Comparison of ENCODE assay signal across 8 mouse cellular contexts in genomic region chr8:54486555-54487273, GRCm38 (mm10). TPM values are rescaled to one million over a fixed set of nuclear protein-coding genes. Genes with fewer than 3 reads are reported as not detected.
A peak's percentile ranks its signal among the peaks of the same experiment; 100 is the strongest.
DNase-seq lines count a peak whose midpoint lies in the region; ATAC-seq and TF ChIP-seq lines count a peak whose summit lies in the region.

No protein-coding gene starts in this region.

- H3K4me1 ChIP-seq in heart, embryonic 12.5 days (replicated peaks): 0 out of 2 replicates have a peak, but pooled peaks cover 3% of the 10 kb centered on the region
- 0 out of 2 replicates have a peak, but pooled peaks cover 8% of the 10 kb centered on the region for H3K4me1 ChIP-seq in limb, embryonic 12.5 days (replicated peaks)

- 36% methylated on average over 19 of the region's 19 CpGs for WGBS in heart, embryonic 12.5 days
- 27% methylated on average over 19 of the region's 19 CpGs for WGBS in limb, embryonic 12.5 days

- no peaks in the 10 kb centered on the region for H3K27me3 ChIP-seq in heart, embryonic 12.5 days (replicated peaks)
- H3K27me3 ChIP-seq in limb, embryonic 12.5 days: no peaks in the 10 kb centered on the region; the same call in 1 of the 2 replicates

- no peak for TF ChIP-seq CTCF in left cerebral cortex, adult 2 months (IDR thresholded peaks at IDR 0.05)

- no peak overlapping the region for H3K9ac ChIP-seq in heart, embryonic 12.5 days
- 0 out of 2 replicates have a peak overlapping the region, but pooled peaks have one; percentile 34 for H3K9ac ChIP-seq in limb, embryonic 12.5 days (replicated peaks)

- H3K4me3 ChIP-seq in left cerebral cortex, adult 2 months: peak overlapping the region; percentile 32
- H3K4me3 ChIP-seq in heart, embryonic 12.5 days: peak overlapping the region; percentile 16
- H3K4me3 ChIP-seq in limb, embryonic 12.5 days (replicated peaks): peak overlapping the region; percentile 26

- intact Hi-C loops in left cerebral cortex, adult 2 months (cut with DNase I): loop anchor here (5.0 kb wide), 1 partner anchor 299 kb away; no protein-coding TSS in a partner anchor

- H3K9me3 ChIP-seq in heart, embryonic 12.5 days (replicated peaks): no peaks in the 10 kb centered on the region
- no peaks in the 10 kb centered on the region for H3K9me3 ChIP-seq in limb, embryonic 12.5 days

- no peak for DNase-seq in left cerebral cortex, adult 2 months (ENCODE audit: extremely low spot score in 1 of 2, low spot score in 2 of 2)
- DNase-seq in left cerebral cortex, adult 8-10 months (ENCODE audit: low spot score in 2 of 2): no peak
- peak; percentile 6 for DNase-seq in skeletal muscle tissue, adult 2 months (ENCODE audit: low read depth, low spot score)
- no peak for DNase-seq in thymus, postnatal 14 days
- no peak for DNase-seq in cerebellum, adult 18-20 months

- ATAC-seq in heart, embryonic 12.5 days (ENCODE audit: insufficient number of reproducible peaks, low FRiP score): no peak
- ATAC-seq in limb, embryonic 12.5 days (ENCODE audit: insufficient number of reproducible peaks, insufficient read depth, low FRiP score, low TSS enrichment, low read depth): no peak
- ATAC-seq in CD4-positive, CD25-positive, alpha-beta regulatory T cell, adult 4 months: no peak

- peak overlapping the region; percentile 61 for H3K4me2 ChIP-seq in heart, embryonic 12.5 days
- peak overlapping the region; percentile 49 for H3K4me2 ChIP-seq in limb, embryonic 12.5 days

- H3K27ac ChIP-seq in left cerebral cortex, adult 2 months: peak overlapping the region; percentile 29; the same call in 1 of the 2 replicates
- peak overlapping the region; percentile 43; the same call in 1 of the 2 replicates for H3K27ac ChIP-seq in heart, embryonic 12.5 days (ENCODE audit: poor library complexity, severe bottlenecking)
- H3K27ac ChIP-seq in limb, embryonic 12.5 days: peak overlapping the region; percentile 35; the same call in 1 of the 2 replicates

- no peaks in the 10 kb centered on the region for H3K36me3 ChIP-seq in heart, embryonic 12.5 days
- no peaks in the 10 kb centered on the region for H3K36me3 ChIP-seq in limb, embryonic 12.5 days

RNA-seq across cellular contexts. Expression of gene Asb5, which starts 42.7 kb away (rescaled TPM):
- 1 to 10 TPM; 1.9 to 2.0 TPM for total RNA-seq in left cerebral cortex, adult 2 months (2021)
- 1 to 10 TPM in 3 of 4 experiments, under 1 TPM in 1; 0.39 to 2.1 (median 1.7) TPM for total RNA-seq in left cerebral cortex, adult 8-10 months (2022)
- 4.3 TPM in 2 replicates for polyA plus RNA-seq in heart, embryonic 12.5 days (2016; fragmentation: Nextera tagmentation; extraction: Ambion mirVana)
- 8.5 and 9.4 TPM in 2 replicates for polyA plus RNA-seq in limb, embryonic 12.5 days (2016; fragmentation: Nextera tagmentation; extraction: Ambion mirVana)
- polyA plus RNA-seq in CD4-positive, CD25-positive, alpha-beta regulatory T cell, adult 4 months (2017; shearing (Covaris generic)): not detected

RNA-seq across cellular contexts. Expression of gene Spcs3, which starts 43.1 kb away (rescaled TPM):
- total RNA-seq in left cerebral cortex, adult 2 months (2021): 10 to 100 TPM; 65.5 to 70.2 TPM
- total RNA-seq in left cerebral cortex, adult 8-10 months (2022): 10 to 100 TPM; 57.0 to 67.0 (median 61.7) TPM
- 84.1 and 89.5 TPM in 2 replicates for polyA plus RNA-seq in heart, embryonic 12.5 days (2016; fragmentation: Nextera tagmentation; extraction: Ambion mirVana)
- 97.8 and 103 TPM in 2 replicates for polyA plus RNA-seq in limb, embryonic 12.5 days (2016; fragmentation: Nextera tagmentation; extraction: Ambion mirVana)
- polyA plus RNA-seq in CD4-positive, CD25-positive, alpha-beta regulatory T cell, adult 4 months (2017; shearing (Covaris generic)): 100 to 1,000 TPM; 114 to 129 TPM
